Mouse (Mus musculus): ENCODE measurements at regions not wholly inside any gene's neighbourhood (a gene's known extent, or its start where the extent isn't known, plus 50 kb on each side); places are given as distances from the start of the nearest gene placed in this dataset.

DNA sequence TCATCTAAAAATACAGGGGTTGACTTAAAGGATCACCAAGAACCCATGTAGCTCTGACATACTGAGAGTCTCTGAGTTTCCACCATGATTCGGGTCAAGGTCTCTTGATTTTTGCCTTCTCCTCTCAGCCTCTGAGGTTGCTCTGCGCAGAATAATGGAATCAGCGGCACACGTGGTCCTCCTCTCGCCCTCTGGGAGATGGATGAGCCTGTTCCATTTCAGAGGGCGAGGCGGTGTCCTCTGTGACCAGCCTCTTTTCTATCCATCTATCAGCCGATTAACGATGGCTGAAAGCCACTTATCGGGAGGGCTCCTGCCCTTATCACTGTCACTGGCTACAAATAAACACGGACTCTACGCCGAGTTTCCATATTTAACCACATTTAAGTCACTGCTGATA, 124.6 kb upstream of the Pax6 start:
- DNase-seq: no peak

GRCm38 (mm10) chr2:105552092-105552491, 116.6 kb upstream of the Pax6 start:
- DNase-seq: no peak

GRCm38 (mm10) chr2:105586782-105587181, 81.9 kb upstream of the Pax6 start:
- no peak for DNase-seq

- no peak for DNase-seq
Measured at GRCm38 (mm10) chr2:105594131-105594530, 74.6 kb upstream of the Pax6 start.

GRCm38 (mm10) chr2:105604553-105605116, 64.1 kb upstream of the Pax6 start:
- no peak for DNase-seq

GRCm38 (mm10) chr2:105607969-105608538, 60.6 kb upstream of the Pax6 start:
- DNase-seq: no peak

GRCm38 (mm10) chr2:105608756-105609155, 59.9 kb upstream of the Pax6 start:
- DNase-seq: no peak

GRCm38 (mm10) chr2:105611014-105611413, 57.7 kb upstream of the Pax6 start:
- no peak for DNase-seq

- no peak for DNase-seq
Measured at GRCm38 (mm10) chr2:105611651-105612050, 57.0 kb upstream of the Pax6 start.

- no peak for DNase-seq
Measured at GRCm38 (mm10) chr2:105612051-105612664, 56.5 kb upstream of the Pax6 start.

- DNase-seq: no peak
Measured at GRCm38 (mm10) chr2:105612706-105613105, 56.0 kb upstream of the Pax6 start.

DNA sequence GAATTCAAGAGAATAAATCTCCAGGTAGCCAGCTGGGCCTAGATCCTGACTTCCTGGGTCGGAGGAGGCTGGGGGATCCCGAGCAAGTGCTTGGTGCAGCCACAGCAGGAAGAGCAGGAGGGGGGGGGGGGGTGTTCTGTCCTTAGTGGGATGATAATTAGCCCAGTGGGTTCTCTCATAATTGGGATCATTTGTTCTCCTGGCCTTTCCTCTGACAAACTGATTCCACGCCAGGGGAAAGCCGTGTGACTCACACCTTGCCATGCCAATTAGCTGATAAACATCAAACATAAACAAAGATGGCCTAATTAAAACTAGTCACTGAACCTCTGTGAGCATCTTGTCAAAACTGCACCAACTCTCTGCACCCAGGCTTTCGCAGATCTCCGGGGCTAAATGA, 55.5 kb upstream of the Pax6 start:
- no peak for DNase-seq

DNA sequence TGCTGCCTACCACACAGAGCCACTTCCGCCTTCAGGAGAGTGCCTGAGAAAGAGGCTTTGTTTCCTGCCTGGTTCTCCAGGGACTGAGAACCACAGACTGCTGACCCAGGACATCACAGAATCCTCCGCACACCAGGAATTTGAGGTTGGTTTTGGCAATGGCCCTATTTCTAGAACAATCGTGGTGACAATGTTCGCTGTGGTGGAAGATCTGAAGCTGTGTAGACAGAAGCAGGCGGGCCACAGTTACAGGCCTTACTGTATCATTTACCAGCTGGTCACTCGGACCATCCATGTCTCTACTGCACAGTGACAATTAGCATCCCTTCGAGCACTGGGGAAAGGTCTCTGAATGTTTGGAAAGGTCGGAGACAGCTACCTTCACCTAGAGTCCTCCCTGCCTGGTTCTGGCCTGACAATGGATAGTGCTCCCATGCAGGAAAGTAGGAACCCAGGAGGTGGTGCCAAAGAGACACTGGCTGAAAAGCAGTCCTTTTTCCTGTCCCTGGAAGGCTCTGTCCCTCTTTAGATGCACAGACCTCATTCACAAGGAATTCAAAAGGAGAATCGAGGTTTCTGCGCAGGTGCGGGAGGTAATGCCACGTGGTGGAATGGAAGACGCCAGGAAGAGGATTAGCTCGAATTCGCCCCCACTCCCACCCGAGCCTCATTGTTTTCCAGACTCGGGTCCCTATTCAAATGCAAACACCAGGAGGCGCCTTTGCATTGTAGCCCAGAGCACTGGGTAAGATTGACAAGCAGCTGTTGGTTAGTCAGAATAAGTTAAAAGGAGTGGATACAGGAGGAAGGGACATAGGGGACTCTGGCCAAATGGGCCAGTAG, 52.6 kb upstream of the Pax6 start:
- peak; percentile 20 for DNase-seq
